Mouse (Mus musculus) small intestine, adult 2 months (tissue): ENCODE measurements at regions not wholly inside any gene's neighbourhood (a gene's known extent, or its start where the extent isn't known, plus 50 kb on each side); places are given as distances from the start of the nearest gene placed in this dataset.

ENCODE experiments used
- CTCF ChIP-seq: fragments of 200-500 bp; IDR thresholded peaks from 2 replicates; pipeline ENCODE4 v1.5.1; 2012; ENCODE audit warnings: low read depth, mild to moderate bottlenecking, control low read depth, inconsistent platforms, low read length, moderate library complexity, mixed read lengths; ENCODE audit not compliant: insufficient replicate concordance, insufficient read length; ENCODE audit errors: extremely low read depth
- POLR2A ChIP-seq: fragments of 200-500 bp; IDR thresholded peaks from 2 replicates; pipeline ENCODE4 v1.6.1; 2012; ENCODE audit warnings: low read depth, mild to moderate bottlenecking, control low read depth, inconsistent platforms, low read length, moderate library complexity

DNA sequence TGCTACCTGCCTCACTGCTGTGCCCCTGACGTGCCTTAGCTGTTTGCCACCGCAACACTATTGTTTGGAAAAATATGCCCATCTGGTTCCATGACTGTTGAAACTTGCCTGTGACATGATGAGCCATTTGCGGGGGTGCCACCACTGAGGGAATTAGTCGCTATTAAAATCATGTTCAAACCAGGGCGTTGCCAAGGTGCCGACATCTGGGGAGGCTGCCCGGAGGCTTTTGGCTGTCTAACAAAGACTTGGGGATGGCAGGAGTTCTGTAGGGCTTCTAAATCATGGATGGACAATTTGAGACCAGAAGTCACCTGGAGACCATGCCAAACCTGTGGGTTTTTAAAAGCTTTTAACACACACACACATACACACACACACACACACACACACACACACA lies 100.5 kb upstream of the Arntl start:
- TF ChIP-seq CTCF, result no peak
- no peak for TF ChIP-seq POLR2A
